Mouse (Mus musculus): ENCODE data around the gene Cdkn1c.

- TF ChIP-seq CTCF (IDR thresholded peaks at IDR 0.05; ENCODE audit: borderline replicate concordance, control insufficient read depth, extremely low read depth, insufficient read depth, low read length, poor library complexity) = no peak
- TF ChIP-seq POLR2A (IDR thresholded peaks at IDR 0.05; ENCODE audit: control insufficient read depth, extremely low read depth, insufficient read depth, low read length, poor library complexity) = no peak
Observed at GRCm38 (mm10) chr7:143428142-143428813, 32.6 kb downstream of the Cdkn1c start.
